Mouse (Mus musculus) intestine, embryonic 16.5 days (tissue): ENCODE measurements around the gene Magi1. TPM values are rescaled to one million over a fixed set of nuclear protein-coding genes. Genes with fewer than 3 reads are reported as not detected.

Source experiments
- ATAC-seq: fragments of 200-750 bp; cut with Nextera tagmentation; 2 replicates; pipeline ENCODE4 v1.8.0; 2017; ENCODE audit warnings: moderate TSS enrichment, moderate library complexity
- H3K27ac ChIP-seq: fragments of 300-500 bp; sonication (generic); 2 replicates; pipeline ENCODE4 v1.5.1; 2014; ENCODE audit warnings: mild to moderate bottlenecking, low read length
- H3K27me3 ChIP-seq: fragments of 300-500 bp; sonication (generic); replicated peaks from 2 replicates; pipeline ENCODE4 v1.6.1; 2014; ENCODE audit warnings: low read length, control low read depth, mixed read lengths; ENCODE audit not compliant: control insufficient read depth, insufficient read depth
- H3K36me3 ChIP-seq: fragments of 300-500 bp; sonication (generic); 2 replicates; pipeline ENCODE4 v1.6.1; 2014; ENCODE audit warnings: low read length, control low read depth; ENCODE audit not compliant: control insufficient read depth, insufficient read depth
- H3K4me1 ChIP-seq: fragments of 300-500 bp; sonication (generic); 2 replicates; pipeline ENCODE4 v1.6.1; 2014; ENCODE audit warnings: low read length, control low read depth, mixed read lengths; ENCODE audit not compliant: control insufficient read depth, insufficient read depth
- H3K4me2 ChIP-seq: fragments of 300-500 bp; sonication (generic); 2 replicates; pipeline ENCODE4 v1.6.1; 2014; ENCODE audit warnings: low read depth, low read length, control low read depth
- H3K4me3 ChIP-seq: fragments of 300-500 bp; sonication (generic); 2 replicates; pipeline ENCODE4 v1.5.1; 2014; ENCODE audit warnings: mild to moderate bottlenecking, low read length
- H3K9ac ChIP-seq: fragments of 300-500 bp; sonication (generic); 2 replicates; pipeline ENCODE4 v1.6.1; 2014; ENCODE audit warnings: low read depth, low read length
- H3K9me3 ChIP-seq: fragments of 300-500 bp; sonication (generic); 2 replicates; pipeline ENCODE4 v1.6.1; 2016; ENCODE audit warnings: low read length, control low read depth; ENCODE audit not compliant: control insufficient read depth
- WGBS: fragments of 180-500 bp; shearing (Covaris S2); extraction: QIAGEN DNeasy Blood & Tissue Kit; methylation state at CpG from one replicate; pipeline ENCODE4 v1.1.7; 2014; 5-methylcytosine and 5-hydroxymethylcytosine counted together
- polyA plus RNA-seq: library from polyadenylated mRNA; unstranded; fragments of >200 nt; fragmentation: Nextera tagmentation; extraction: Ambion mirVana; gene quantifications from 2 replicates; pipeline ENCODE4 v1.2.1, GENCODE M21; 2015

Gene Magi1
- polyA plus RNA-seq, 1 experiment from 2014 or later: 6.7 TPM

DNA sequence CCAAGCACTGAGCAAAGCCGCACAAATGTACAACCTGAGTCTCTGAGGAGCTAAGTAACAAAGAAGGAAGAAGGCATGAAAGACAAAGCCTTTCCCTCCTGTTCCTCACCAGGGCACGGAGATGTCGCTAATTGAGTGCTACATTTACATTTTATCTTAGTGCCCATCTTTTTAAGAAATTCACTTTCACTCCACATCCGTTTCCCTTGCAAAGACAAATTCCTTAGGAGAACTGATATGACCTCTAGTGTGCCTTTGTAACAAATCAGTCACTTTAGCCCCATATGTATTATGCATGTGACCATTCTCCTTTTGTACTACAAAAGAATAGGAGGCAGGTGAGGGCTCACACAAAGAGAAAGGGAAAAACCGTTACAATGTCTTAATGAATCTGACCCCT lies 360.4 kb downstream of the Magi1 start:
- no peak overlapping the region for H3K9ac ChIP-seq
- no peaks in the 10 kb centered on the region for H3K9me3 ChIP-seq
- no peak overlapping the region; the same call in 1 of the 2 replicates for H3K27ac ChIP-seq
- no peak overlapping the region for H3K4me3 ChIP-seq
- no peaks in the 10 kb centered on the region for H3K4me1 ChIP-seq
- H3K27me3 ChIP-seq: no peaks in the 10 kb centered on the region
- H3K36me3 ChIP-seq: no peaks in the 10 kb centered on the region
- H3K4me2 ChIP-seq: no peak overlapping the region
- no peak for ATAC-seq
- 77% methylated on average over 5 of the region's 5 CpGs for WGBS

DNA sequence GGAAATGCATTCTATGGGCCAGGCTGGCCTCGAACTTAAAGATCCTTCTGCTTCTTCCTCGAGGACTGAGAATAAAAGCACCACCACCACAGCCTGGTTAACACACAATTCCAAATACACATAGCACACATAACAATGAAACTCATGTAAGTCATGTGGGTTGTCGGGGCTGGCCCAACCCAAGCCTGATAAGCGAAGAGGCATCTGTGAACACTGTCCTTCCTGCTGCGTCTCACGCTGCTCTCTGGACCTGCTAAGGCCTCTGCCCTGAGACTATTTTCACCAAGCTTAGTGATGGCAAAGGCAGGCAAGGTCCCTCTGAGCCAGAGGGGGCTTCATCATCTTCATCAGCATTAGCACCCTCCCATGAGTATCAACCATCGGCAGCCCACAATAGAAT lies 360.8 kb downstream of the Magi1 start:
- no peak for ATAC-seq
- H3K27ac ChIP-seq: peak overlapping the region; percentile 9; the same call in 1 of the 2 replicates
- no peaks in the 10 kb centered on the region for H3K36me3 ChIP-seq
- no peak overlapping the region for H3K4me2 ChIP-seq
- H3K4me1 ChIP-seq: no peaks in the 10 kb centered on the region
- H3K9me3 ChIP-seq: no peaks in the 10 kb centered on the region
- no peak overlapping the region for H3K4me3 ChIP-seq
- no peak overlapping the region for H3K9ac ChIP-seq
- H3K27me3 ChIP-seq: no peaks in the 10 kb centered on the region
- 74% methylated on average over 7 of the region's 7 CpGs for WGBS

DNA sequence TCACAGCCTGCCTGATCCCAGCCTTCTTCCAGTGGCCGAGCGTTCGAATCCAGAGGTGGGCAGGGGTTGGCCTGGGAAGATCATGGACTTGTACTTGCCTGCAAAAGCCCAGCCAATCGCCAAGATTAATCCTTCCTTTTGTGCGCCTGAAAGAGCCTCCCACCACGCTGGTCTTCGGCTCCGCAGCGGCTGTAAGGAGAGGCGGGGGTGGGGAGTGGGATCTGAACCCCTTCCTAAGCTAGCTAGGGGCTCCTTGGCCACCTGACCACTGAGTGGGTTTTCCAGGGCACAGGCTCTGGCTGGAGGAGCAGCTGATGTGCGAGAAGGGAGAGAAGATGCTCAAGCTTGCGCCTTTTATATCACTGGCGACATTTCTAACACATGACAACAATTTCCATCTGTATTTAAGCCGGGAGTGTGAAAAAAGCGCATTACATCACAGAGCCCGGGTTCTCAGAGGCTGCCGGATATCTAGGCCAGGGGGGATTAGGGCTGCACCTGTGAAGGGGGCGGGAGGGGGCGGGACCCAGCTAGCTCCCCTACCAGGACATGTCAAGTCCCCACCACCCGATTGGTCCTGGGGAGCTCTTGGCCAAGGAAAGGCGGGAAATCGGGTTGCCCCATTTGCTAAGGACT lies 370.4 kb downstream of the Magi1 start:
- H3K27me3 ChIP-seq: no peaks in the 10 kb centered on the region
- no peak for ATAC-seq
- H3K9me3 ChIP-seq: no peaks in the 10 kb centered on the region
- H3K9ac ChIP-seq: peak overlapping the region; percentile 46
- H3K36me3 ChIP-seq: no peaks in the 10 kb centered on the region
- peaks cover 10% of the 10 kb centered on the region for H3K4me1 ChIP-seq
- 15% methylated on average over 22 of the region's 22 CpGs for WGBS
- peak overlapping the region; percentile 25 for H3K4me3 ChIP-seq
- H3K4me2 ChIP-seq: peak overlapping the region; percentile 48
- H3K27ac ChIP-seq: peak overlapping the region; percentile 17; the same call in 1 of the 2 replicates

DNA sequence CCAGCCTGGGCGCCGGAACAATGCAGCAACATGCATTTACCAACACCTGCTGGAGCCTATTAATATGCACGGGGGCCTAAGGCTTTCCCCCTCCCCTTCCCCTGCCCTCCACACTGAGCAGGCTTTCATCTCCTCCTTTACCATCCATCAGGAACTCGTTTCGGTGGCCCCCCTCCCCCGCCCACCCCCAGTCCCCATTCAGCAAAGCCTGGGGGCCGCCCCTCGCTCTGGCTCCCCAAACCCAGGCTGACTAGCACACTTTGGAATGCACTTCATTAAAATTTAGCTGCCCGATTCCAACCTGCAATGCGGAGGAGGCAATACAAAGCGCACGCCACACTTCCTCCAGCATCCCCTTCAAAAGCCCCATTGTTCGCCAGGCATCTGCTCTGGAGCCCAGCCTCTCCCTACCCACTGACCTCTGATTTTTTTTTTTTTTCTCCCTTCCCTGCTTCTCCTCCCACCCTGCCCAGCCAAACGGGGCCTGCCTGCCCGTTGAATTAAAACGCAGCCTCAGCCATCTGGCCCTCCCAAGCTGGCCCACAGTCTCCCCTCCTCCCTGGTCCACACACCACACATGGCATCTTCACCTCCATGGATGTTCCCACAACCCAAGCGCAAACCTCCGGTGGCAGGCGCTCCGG lies 371.0 kb downstream of the Magi1 start:
- Histone ChIP-seq H3K9ac (peak overlapping the region; percentile 46), H3K4me3 (peak overlapping the region; percentile 25), H3K9me3 (no peaks in the 10 kb centered on the region), H3K27me3 (no peaks in the 10 kb centered on the region), H3K4me1 (peaks cover 10% of the 10 kb centered on the region), H3K4me2 (peak overlapping the region; percentile 48), H3K27ac (peak overlapping the region; percentile 17), H3K36me3 (no peaks in the 10 kb centered on the region)
- ATAC-seq: peak; percentile 74
- 4% methylated on average over 20 of the region's 20 CpGs for WGBS

DNA sequence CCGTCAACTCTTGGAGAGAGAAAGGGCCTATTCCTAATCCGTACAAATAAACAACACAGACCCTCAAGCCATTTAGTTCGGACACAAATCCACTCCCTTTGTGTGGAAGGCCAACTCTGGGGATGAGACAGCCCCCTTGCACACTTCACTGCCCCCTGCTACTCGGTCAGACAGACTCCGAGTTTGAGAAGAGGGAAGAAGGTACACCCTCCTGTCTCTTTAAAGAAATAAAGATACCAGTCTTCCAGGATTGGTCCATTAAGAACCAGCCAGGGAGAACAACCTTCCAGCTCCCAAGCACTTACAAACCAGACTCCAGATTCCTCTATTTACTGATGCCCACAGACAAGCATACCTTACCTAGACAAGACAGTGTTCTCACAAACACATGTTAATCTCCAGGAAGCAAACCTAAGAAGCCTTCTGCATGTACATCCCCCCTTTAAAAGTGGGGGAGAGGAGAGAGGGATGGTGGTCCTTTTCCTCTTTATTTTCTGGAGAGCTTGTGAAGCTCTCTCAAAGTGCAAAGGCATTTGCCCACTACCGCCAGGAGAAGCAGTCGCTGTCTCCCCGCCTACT lies 371.6 kb downstream of the Magi1 start:
- Histone ChIP-seq H3K9me3 (no peaks in the 10 kb centered on the region), H3K4me3 (peak overlapping the region; percentile 25), H3K27ac (peak overlapping the region; percentile 13), H3K27me3 (no peaks in the 10 kb centered on the region), H3K36me3 (no peaks in the 10 kb centered on the region), H3K9ac (0 out of 2 replicates have a peak overlapping the region, but pooled peaks have one; percentile 46), H3K4me2 (peak overlapping the region; percentile 48), H3K4me1 (peaks cover 10% of the 10 kb centered on the region)
- no peak for ATAC-seq
- 36% methylated on average over 8 of the region's 8 CpGs for WGBS

DNA sequence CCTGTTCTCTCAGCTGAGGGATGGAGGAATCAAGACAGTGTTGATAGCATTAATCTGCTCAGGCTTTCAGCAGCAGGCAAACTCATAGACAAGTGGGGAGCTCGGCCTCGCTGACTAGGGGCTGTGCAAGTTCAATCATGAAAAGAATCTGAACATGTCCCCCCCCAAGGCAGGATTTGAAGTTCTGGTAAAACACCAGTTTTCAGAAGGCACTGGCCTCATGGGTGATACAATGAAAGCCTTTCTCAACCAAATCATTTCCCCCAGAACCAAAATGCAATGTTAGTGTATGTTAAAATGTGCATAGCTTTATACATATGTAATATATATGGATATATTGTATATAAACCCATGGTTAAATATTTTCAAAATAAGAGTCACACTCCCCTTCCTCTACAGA lies 372.3 kb downstream of the Magi1 start:
- no peak overlapping the region for H3K4me3 ChIP-seq
- 76% methylated on average over 2 of the region's 2 CpGs for WGBS

DNA sequence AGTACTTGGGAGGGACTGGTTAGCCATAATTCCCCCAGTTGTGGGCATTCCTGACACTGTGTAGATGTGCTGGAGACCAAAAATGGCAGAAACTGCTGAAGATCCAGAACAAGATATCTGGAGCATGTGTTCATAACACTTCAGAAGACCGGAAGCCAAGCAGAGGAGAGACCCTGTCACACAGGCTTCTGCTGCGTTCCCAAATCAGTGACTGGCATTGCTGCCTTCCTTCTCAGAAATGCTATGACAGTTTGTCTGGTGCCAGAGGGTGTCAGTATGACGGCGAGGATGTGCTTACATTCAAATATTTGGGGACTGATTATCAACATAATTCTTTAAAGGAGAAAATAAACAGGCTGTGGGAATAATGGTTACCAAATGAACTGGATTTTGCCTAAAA lies 373.7 kb downstream of the Magi1 start:
- Histone ChIP-seq H3K36me3 (no peaks in the 10 kb centered on the region), H3K27me3 (no peaks in the 10 kb centered on the region), H3K4me3 (no peak overlapping the region), H3K9ac (no peak overlapping the region), H3K9me3 (no peaks in the 10 kb centered on the region), H3K27ac (no peak overlapping the region), H3K4me1 (peaks cover 10% of the 10 kb centered on the region), H3K4me2 (no peak overlapping the region)
- WGBS: 84% methylated on average over 4 of the region's 4 CpGs
- no peak for ATAC-seq

More for the DNA sequence above, 372.3 kb downstream of the Magi1 start:
- Histone ChIP-seq H3K4me1 (peaks cover 10% of the 10 kb centered on the region), H3K4me2 (no peak overlapping the region), H3K9ac (no peak overlapping the region), H3K27me3 (no peaks in the 10 kb centered on the region), H3K36me3 (no peaks in the 10 kb centered on the region), H3K9me3 (no peaks in the 10 kb centered on the region), H3K27ac (no peak overlapping the region)
- ATAC-seq: no peak

DNA sequence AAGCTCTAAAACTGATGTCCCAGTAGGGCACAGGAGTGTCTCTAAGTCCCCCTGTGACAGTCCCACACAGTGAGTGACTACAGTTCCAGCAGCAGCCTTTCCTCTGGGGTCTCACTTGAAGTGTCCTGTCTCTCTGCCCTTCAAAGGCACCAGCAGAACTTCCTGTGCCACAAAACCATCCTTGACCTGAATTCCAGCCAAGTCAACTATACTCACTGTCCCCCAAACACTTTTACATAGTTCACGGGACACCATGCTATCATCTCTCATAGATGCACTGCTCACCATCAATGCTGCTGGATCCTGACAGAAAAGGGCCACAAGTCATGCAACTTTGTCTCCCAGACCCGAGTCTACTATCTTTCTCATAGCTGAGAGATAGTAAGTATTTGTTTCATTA lies 378.7 kb downstream of the Magi1 start:
- 73% methylated on average over 2 of the region's 2 CpGs for WGBS
- no peaks in the 10 kb centered on the region for H3K9me3 ChIP-seq

DNA sequence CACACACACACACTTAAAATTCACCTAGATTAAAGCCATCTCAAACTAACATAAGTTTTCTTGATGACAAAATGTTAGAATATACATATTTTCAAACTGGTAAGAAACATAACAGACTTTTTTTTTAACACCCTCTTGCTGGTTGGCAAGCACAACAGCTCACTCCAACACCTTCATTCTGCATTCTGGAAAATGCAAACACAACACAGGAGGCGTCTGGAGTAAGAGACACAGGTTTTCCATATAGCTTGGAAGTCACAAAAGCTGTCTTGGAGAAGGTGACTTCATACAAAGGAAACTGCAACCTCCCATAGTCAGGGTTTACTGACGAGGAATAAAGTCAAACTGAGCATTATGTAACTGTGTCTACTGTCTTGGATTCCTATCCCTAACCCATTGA lies 381.5 kb downstream of the Magi1 start:
- Histone ChIP-seq H3K27me3 (no peaks in the 10 kb centered on the region), H3K4me1 (0 out of 2 replicates have a peak, but pooled peaks cover 3% of the 10 kb centered on the region), H3K9ac (no peak overlapping the region), H3K36me3 (no peaks in the 10 kb centered on the region), H3K9me3 (no peaks in the 10 kb centered on the region), H3K27ac (no peak overlapping the region), H3K4me2 (no peak overlapping the region), H3K4me3 (no peak overlapping the region)
- no peak for ATAC-seq
- 74% methylated on average over 2 of the region's 2 CpGs for WGBS

More for the DNA sequence above, 378.7 kb downstream of the Magi1 start:
- H3K4me1 ChIP-seq: 0 out of 2 replicates have a peak, but pooled peaks cover 3% of the 10 kb centered on the region
- no peak overlapping the region for H3K27ac ChIP-seq
- no peaks in the 10 kb centered on the region for H3K27me3 ChIP-seq
- H3K36me3 ChIP-seq: no peaks in the 10 kb centered on the region
- no peak overlapping the region for H3K4me2 ChIP-seq
- no peak for ATAC-seq
- H3K9ac ChIP-seq: no peak overlapping the region
- no peak overlapping the region for H3K4me3 ChIP-seq
